Mouse (Mus musculus): ENCODE measurements around the gene Cckbr.

GRCm38 (mm10) chr7:105474771-105475315, 49.3 kb downstream of the Cckbr start:
- TF ChIP-seq CTCF (IDR thresholded peaks at IDR 0.05; ENCODE audit: control insufficient read depth, insufficient read depth, insufficient read length) = no peak
- no peak for TF ChIP-seq MYOD1 (IDR thresholded peaks at IDR 0.05; ENCODE audit: control insufficient read depth, insufficient read length, low read depth)
- TF ChIP-seq MAX (IDR thresholded peaks at IDR 0.05) = no peak
- TF ChIP-seq CEBPB (IDR thresholded peaks at IDR 0.05; ENCODE audit: low read depth) = no peak
- TF ChIP-seq MYOG (IDR thresholded peaks at IDR 0.05; ENCODE audit: control insufficient read depth, extremely low read depth, insufficient read length) = no peak
- TF ChIP-seq USF1 (IDR thresholded peaks at IDR 0.05; ENCODE audit: low read depth) = no peak
